Mouse (Mus musculus) hindbrain, embryonic 16.5 days (tissue): ENCODE results near the gene Dlx6. TPM values are rescaled to one million over a fixed set of nuclear protein-coding genes. Genes with fewer than 3 reads are reported as not detected.

ENCODE experiments used
- ATAC-seq: fragments of 200-750 bp; cut with Nextera tagmentation; 2 replicates; pipeline ENCODE4 v1.8.0; 2017; ENCODE audit warnings: moderate TSS enrichment, moderate library complexity
- H3K27ac ChIP-seq: fragments of 300-500 bp; sonication (generic); 2 replicates; pipeline ENCODE4 v1.5.1; 2014; ENCODE audit warnings: low read depth, mild to moderate bottlenecking, control low read depth, low read length, moderate library complexity
- H3K27me3 ChIP-seq: fragments of 300-500 bp; sonication (generic); replicated peaks from 2 replicates; pipeline ENCODE4 v1.6.1; 2014; ENCODE audit warnings: low read length; ENCODE audit not compliant: control insufficient read depth, insufficient read depth
- H3K36me3 ChIP-seq: fragments of 300-500 bp; sonication (generic); 2 replicates; pipeline ENCODE4 v1.6.1; 2014; ENCODE audit warnings: mild to moderate bottlenecking, low read length, moderate library complexity, mixed read lengths; ENCODE audit not compliant: control insufficient read depth, insufficient read depth
- H3K4me1 ChIP-seq: fragments of 300-500 bp; sonication (generic); 2 replicates; pipeline ENCODE4 v1.6.1; 2014; ENCODE audit warnings: low read depth, low read length; ENCODE audit not compliant: control insufficient read depth, insufficient read depth
- H3K4me2 ChIP-seq: fragments of 300-500 bp; sonication (generic); 2 replicates; pipeline ENCODE4 v1.6.1; 2014; ENCODE audit warnings: mild to moderate bottlenecking, low read length, control low read depth, moderate library complexity
- H3K4me3 ChIP-seq: fragments of 300-500 bp; sonication (generic); 2 replicates; pipeline ENCODE4 v1.5.1; 2014; ENCODE audit warnings: mild to moderate bottlenecking, low read length, control low read depth, moderate library complexity
- H3K9ac ChIP-seq: fragments of 300-500 bp; sonication (generic); 2 replicates; pipeline ENCODE4 v1.6.1; 2014; ENCODE audit warnings: low read depth, mild to moderate bottlenecking, control low read depth, low read length, moderate library complexity
- H3K9me3 ChIP-seq: fragments of 300-500 bp; sonication (generic); 2 replicates; pipeline ENCODE4 v1.6.1; 2014; ENCODE audit warnings: mild to moderate bottlenecking, low read length, moderate library complexity; ENCODE audit not compliant: control insufficient read depth
- WGBS: fragments of 180-500 bp; shearing (Covaris S2); extraction: QIAGEN DNeasy Blood & Tissue Kit; methylation state at CpG from one replicate; pipeline ENCODE4 v1.1.7; 2014; 5-methylcytosine and 5-hydroxymethylcytosine counted together
- polyA plus RNA-seq: library from polyadenylated mRNA; unstranded; fragments of >200 nt; fragmentation: Nextera tagmentation; extraction: Ambion mirVana; gene quantifications from 2 replicates; pipeline ENCODE4 v1.2.1, GENCODE M21; 2015

The Dlx6 gene
- polyA plus RNA-seq: 0.45 TPM in 1 of 2 replicates, not detected in the other

- Histone ChIP-seq H3K27ac (no peak within 1 kb of the TSS), H3K9me3 (no peaks in the 10 kb centered on the region), H3K4me2 (peak within 1 kb of the TSS; percentile 65), H3K4me3 (peak within 1 kb of the TSS; percentile 40), H3K9ac (peak within 1 kb of the TSS; percentile 35; the same call in 1 of the 2 replicates), H3K36me3 (no peaks in the 10 kb centered on the region), H3K4me1 (peaks cover 14% of the 10 kb centered on the region), H3K27me3 (peaks cover 57% of the 10 kb centered on the region)
- WGBS: under 1% methylated on average over 36 of the region's 52 CpGs
- ATAC-seq: peak; percentile 73
Observed at GRCm38 (mm10) chr6:6863160-6863870, at the start of gene Dlx6. Gene Dlx6, plus strand, starts transcription at chr6:6863334.

GRCm38 (mm10) chr6:6816821-6817220, 46.3 kb upstream of the Dlx6 start:
- Histone ChIP-seq H3K4me2 (no peak overlapping the region), H3K4me1 (no peaks in the 10 kb centered on the region), H3K4me3 (no peak overlapping the region), H3K9ac (no peak overlapping the region), H3K36me3 (no peaks in the 10 kb centered on the region), H3K27ac (no peak overlapping the region), H3K9me3 (no peaks in the 10 kb centered on the region), H3K27me3 (no peaks in the 10 kb centered on the region)
- no peak for ATAC-seq
- WGBS: 84% methylated on average over 6 of the region's 6 CpGs

- Histone ChIP-seq H3K9ac (no peak overlapping the region), H3K9me3 (no peaks in the 10 kb centered on the region), H3K27ac (no peak overlapping the region), H3K36me3 (no peaks in the 10 kb centered on the region), H3K4me3 (no peak overlapping the region), H3K27me3 (no peaks in the 10 kb centered on the region), H3K4me1 (no peaks in the 10 kb centered on the region), H3K4me2 (no peak overlapping the region)
- peak; percentile 61 for ATAC-seq
- WGBS: 49% methylated on average over 8 of the region's 9 CpGs
Observed at GRCm38 (mm10) chr6:6818036-6818788, 44.9 kb upstream of the Dlx6 start.

DNA sequence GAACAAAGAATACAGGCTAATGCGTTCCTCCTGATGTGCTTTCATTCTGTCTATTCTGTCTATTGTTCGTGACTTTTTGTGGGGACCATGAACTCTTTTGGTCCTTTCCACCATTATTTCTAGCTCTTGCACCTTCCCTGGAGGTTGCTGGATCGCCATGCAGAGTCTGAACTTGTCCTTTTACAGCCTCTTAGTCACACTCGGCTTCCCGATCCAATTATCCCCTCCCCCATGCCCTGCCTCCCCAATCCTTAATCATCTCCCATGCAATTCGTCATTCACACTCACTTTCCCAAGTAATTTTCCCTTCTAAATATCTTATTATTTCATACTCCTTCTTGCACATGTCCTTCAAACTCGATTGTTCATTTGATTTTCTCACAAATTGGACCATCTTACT, 44.0 kb upstream of the Dlx6 start:
- Histone ChIP-seq H3K9ac (no peak overlapping the region), H3K9me3 (no peaks in the 10 kb centered on the region), H3K4me1 (no peaks in the 10 kb centered on the region), H3K27me3 (no peaks in the 10 kb centered on the region), H3K36me3 (no peaks in the 10 kb centered on the region), H3K27ac (no peak overlapping the region), H3K4me3 (no peak overlapping the region), H3K4me2 (peak overlapping the region; percentile 25)
- no peak for ATAC-seq
- WGBS: 20% methylated on average over 7 of the region's 7 CpGs

DNA sequence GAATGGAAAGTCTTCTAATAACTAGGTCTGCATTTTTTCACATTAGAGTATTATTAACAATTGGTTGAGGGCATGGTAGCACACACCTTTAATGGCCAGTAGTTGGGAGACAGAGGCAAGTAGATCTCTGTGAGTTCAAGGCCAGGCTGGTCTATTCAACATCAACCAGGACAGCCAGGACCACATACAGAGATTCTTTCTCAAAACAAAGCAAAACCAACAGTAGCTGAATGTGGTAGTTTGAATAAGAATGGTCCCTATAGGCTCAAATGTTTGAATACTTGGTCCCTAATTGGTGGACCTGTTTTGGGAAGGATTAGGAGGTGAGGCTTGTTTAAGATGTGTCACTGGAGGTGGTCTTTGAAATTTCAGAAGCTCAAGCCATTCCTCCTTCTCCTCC, 37.8 kb upstream of the Dlx6 start:
- H3K4me3 ChIP-seq: no peak overlapping the region
- no peaks in the 10 kb centered on the region for H3K9me3 ChIP-seq
- no peak overlapping the region for H3K9ac ChIP-seq
- H3K36me3 ChIP-seq: no peaks in the 10 kb centered on the region
- no peaks in the 10 kb centered on the region for H3K4me1 ChIP-seq
- H3K27ac ChIP-seq: no peak overlapping the region
- H3K27me3 ChIP-seq: no peaks in the 10 kb centered on the region
- H3K4me2 ChIP-seq: no peak overlapping the region
- ATAC-seq: no peak

GRCm38 (mm10) chr6:6826861-6827260, 36.3 kb upstream of the Dlx6 start:
- no peak overlapping the region for H3K4me2 ChIP-seq
- no peaks in the 10 kb centered on the region for H3K27me3 ChIP-seq
- 86% methylated on average over 1 of the region's 1 CpGs for whole genome bisulfite sequencing
- no peak overlapping the region for H3K9ac ChIP-seq
- no peaks in the 10 kb centered on the region for H3K4me1 ChIP-seq
- H3K36me3 ChIP-seq: no peaks in the 10 kb centered on the region
- ATAC-seq: no peak
- H3K9me3 ChIP-seq: no peaks in the 10 kb centered on the region
- no peak overlapping the region for H3K27ac ChIP-seq
- H3K4me3 ChIP-seq: no peak overlapping the region

- Histone ChIP-seq H3K27me3 (no peaks in the 10 kb centered on the region), H3K4me3 (no peak overlapping the region), H3K9ac (no peak overlapping the region), H3K4me1 (no peaks in the 10 kb centered on the region), H3K9me3 (no peaks in the 10 kb centered on the region), H3K4me2 (no peak overlapping the region), H3K36me3 (no peaks in the 10 kb centered on the region), H3K27ac (no peak overlapping the region)
- 83% methylated on average over 7 of the region's 7 CpGs for WGBS
- ATAC-seq: no peak
Observed at GRCm38 (mm10) chr6:6830446-6830845, 32.7 kb upstream of the Dlx6 start.

GRCm38 (mm10) chr6:6833301-6833700, 29.8 kb upstream of the Dlx6 start:
- no peak overlapping the region for H3K4me2 ChIP-seq
- H3K9ac ChIP-seq: no peak overlapping the region
- H3K36me3 ChIP-seq: no peaks in the 10 kb centered on the region
- H3K4me1 ChIP-seq: no peaks in the 10 kb centered on the region
- no peak overlapping the region for H3K27ac ChIP-seq
- 85% methylated on average over 3 of the region's 3 CpGs for WGBS
- no peaks in the 10 kb centered on the region for H3K27me3 ChIP-seq
- H3K9me3 ChIP-seq: no peaks in the 10 kb centered on the region
- no peak for ATAC-seq
- H3K4me3 ChIP-seq: no peak overlapping the region

- H3K4me1 ChIP-seq: no peaks in the 10 kb centered on the region
- no peak overlapping the region for H3K4me2 ChIP-seq
- WGBS: 7% methylated on average over 4 of the region's 4 CpGs
- ATAC-seq: no peak
- peaks cover 49% of the 10 kb centered on the region for H3K27me3 ChIP-seq
- no peaks in the 10 kb centered on the region for H3K36me3 ChIP-seq
- H3K9me3 ChIP-seq: no peaks in the 10 kb centered on the region
- H3K9ac ChIP-seq: no peak overlapping the region
- no peak overlapping the region for H3K27ac ChIP-seq
- H3K4me3 ChIP-seq: no peak overlapping the region
Observed at GRCm38 (mm10) chr6:6848541-6848940, 14.6 kb upstream of the Dlx6 start.
